Mouse (Mus musculus) mammary gland, adult 2 months (tissue): ENCODE data around the gene Sec16b. TPM values are rescaled to one million over a fixed set of nuclear protein-coding genes. Genes with fewer than 3 reads are reported as not detected.

Source experiments
- polyA plus RNA-seq: library from polyadenylated mRNA; depleted of rRNA; stranded (reverse); fragments of >200 nt; gene quantifications from 2 replicates; pipeline ENCODE4 v1.2.3, GENCODE M21; 2012; ENCODE audit warnings: low replicate concordance; rRNA removed

Gene Sec16b
- 7.1 and 12.4 TPM in 2 replicates for polyA plus RNA-seq

DNA sequence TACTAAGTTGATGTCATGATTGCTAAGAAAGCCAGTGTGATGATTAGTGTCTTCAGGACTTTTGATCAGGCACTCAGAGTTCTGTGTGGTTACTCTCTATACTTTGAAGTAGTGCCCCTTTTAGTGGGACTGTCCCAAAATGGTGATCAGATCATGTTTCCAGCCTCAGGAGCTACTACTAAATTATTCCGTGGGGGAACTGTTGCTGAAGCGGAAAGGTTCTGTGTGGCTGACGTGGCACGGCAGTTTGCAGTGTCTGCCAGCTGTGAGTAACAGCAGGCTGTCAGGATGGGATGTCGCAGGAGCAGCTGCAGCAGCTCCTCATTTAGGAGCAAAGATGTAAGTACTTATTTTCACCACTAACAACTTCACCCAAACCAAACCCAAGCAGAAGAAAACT lies at the start of gene Sec16b:
Sec16b (plus strand) TSS at position 207 of the 400 bp plus-strand sequence.

DNA sequence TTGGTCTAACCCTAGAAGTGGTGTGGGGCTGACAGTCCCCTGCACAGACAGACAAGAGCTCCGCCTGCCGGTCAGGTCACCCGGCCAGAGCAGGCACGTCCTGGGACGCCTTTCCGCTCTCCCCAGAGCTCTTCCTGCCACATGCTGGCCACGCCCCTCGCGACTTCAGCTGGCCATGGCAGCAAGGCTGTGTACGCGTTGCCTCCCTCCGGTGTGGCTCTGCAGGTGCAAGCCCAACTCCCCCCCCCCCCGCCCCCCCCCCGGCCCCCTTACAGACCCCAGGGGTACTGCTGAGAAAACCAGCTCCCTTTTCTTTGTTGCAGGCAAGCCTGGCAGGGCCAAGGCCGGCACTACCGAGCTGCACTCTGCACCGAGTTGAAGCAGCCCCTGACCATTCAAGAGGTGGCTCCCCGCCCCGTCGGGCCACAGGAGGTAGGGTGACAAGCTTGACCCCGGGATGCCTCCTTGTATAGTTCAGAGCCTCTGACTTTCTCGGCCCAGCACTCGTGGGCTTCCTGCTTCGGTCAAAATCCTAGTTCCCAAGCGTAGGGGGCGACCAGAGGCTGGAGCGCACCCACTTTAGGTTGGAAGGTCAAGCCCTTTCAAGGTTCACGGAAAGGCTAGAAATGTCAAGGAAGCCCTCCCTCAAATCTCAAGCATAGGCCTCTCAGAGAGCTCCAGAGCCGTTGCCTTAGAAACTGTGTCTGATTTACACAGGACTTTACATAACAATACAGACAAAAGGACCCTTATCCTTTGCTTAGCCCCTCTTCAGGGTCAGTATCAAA lies 47.9 kb upstream of the Sec16b start, which contains the start of gene Cryzl2:
Cryzl2 (plus strand) TSS at position 157 of the 788 bp plus-strand sequence.

Other genes with a start within 250 kb of the Sec16b start
- gene Rasal2, start 94.1 kb upstream of the Sec16b start, polyA plus RNA-seq: 2.1 and 3.4 TPM in 2 replicates
- gene Cryzl2, start 48.2 kb upstream of the Sec16b start, polyA plus RNA-seq: 17.7 and 28.0 TPM in 2 replicates